Mouse (Mus musculus): Measurements from ENCODE around the gene Mpnd.

Mpnd gene

GRCm38 (mm10) chr17:55986030-55986961 lies 19.2 kb upstream of the Mpnd start, which contains the start of gene Fsd1:
TSS of gene Fsd1 (plus strand) at chr17:55986509.
- DNase-seq: peak; percentile 82

DNA sequence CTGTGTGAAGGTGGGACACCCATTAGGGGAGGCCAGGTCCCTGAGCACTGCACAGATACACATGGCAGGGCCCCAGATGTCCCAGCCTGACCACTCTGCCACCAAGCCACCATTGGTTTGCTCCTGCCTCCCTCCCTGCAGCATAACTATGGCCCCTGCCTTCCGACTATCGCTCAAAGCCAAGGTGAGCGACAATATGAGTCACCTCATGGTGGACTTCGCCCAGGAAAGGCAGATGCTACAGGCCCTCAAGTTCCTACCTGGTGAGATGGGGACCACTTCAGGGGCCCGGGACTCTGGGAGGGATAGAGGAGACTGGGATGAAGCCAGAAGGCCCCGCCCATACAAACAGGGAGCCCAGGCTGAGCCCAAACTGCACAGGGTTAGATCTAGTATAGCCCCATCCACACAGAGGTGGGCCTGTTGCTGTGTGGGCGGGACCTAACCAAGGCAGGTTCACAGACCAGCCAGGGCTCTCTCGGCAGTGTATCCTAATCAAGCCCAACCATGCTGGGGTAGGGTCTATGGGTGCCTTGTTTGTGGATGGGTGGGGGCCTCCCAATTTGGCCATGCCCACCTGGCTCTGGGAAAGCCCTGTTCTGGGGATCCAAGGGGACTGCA lies 15.1 kb upstream of the Mpnd start:
- DNase-seq: no peak

- DNase-seq: peak; percentile 56
These were observed 9.5 kb upstream of the Mpnd start for GRCm38 (mm10) chr17:55996007-55996406.

- no peak for DNase-seq
These were observed 5.6 kb upstream of the Mpnd start for GRCm38 (mm10) chr17:55999794-56000499.

- DNase-seq: no peak
These were observed 2.5 kb upstream of the Mpnd start for GRCm38 (mm10) chr17:56003000-56003399.

DNA sequence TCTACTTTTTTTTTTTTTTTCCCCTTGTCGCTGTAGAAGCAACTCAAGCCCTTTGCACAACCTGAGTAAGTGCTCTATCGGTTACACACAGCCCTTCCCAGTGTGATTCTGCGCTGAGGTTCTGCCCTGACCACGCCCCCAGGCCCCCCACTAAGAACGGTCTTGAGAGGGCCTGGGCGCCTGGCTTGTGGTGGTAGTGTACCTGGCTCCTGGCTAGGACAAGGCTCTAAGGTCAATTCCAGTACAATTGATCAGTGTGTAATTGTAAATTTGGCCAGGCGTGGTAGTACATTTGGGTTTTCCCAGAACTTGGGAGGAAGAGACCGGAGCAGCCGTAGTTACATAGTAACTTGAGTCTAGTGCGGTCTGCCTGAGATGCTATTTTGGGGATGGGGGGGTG lies 1.4 kb downstream of the Mpnd start:
- no peak for DNase-seq

DNA sequence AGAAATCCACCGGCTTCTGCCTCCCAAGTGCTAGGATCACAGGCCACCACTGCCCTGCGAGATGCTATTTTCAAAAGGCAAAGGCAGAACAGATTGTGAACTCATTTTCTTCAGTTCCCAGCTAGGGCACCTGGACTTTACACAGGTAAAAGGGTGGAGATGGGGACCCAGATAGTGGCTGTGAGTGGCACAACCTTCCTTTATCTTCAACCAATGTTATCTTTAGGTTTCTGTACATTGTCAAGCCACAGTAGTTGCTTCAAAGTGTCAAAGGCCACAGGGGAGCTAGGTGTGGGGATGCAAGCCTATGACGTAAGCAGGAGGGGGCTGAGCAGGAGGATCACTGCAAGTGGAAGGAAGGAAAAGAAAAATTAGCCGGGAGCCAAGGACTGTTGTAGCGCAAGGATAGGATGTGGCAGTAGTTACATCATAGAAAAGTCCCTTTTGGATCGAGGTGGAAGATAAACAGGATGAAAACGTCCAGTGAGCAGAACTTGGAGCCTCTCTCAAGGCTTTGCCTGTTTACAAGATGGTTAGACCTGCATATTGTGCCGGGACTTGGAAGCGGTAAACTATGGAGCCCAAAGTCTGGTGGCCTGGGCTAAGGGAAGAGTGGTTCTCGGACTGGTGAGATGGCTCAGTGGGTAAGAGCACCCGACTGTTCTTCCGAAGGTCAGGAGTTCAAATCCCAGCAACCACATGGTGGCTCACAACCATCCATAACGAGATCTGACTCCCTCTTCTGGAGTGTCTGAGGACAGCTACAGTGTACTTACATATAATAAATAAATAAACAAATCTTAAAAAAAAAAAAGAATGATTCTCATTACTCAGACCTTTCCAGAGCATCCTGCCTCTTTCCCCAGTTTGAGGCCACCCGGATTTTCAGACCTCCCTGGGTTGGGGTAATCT lies 2.2 kb downstream of the Mpnd start:
- no peak for DNase-seq

DNA sequence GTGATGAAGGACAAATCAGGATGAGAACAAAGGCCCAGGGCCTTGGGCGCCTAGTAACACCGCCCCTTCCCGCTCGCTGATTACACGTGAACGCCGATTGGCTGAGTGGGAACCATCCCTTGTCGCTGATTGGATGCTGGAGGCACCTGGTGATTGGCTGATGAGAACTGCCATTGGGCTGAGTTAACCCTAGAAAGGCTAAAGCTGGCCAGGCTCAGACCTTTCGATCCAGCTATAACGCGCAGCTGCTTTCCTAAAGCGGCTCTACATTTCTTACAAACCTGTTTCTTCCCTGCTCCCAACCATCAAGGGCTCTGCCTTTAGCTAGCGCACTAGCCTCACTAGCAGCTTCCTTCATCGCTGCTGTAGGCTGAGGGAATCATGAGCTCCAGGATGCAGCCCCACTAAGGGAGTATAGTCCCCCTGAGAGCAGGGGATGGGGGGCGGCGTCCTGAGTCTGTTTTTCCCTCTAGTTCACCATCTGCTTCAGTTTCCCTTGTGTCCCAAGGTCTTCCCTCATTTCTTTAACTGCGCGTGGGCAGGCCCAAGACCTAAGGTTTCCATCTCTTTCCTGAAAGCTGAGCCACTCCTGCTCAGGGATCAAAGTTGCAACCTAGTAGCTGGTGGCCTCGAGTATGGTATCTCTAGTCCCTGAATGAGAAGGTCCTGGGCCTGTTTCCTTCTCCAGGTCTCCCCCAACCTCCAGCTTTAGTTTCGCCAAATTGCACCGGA lies 3.0 kb downstream of the Mpnd start:
- DNase-seq: peak; percentile 95

DNA sequence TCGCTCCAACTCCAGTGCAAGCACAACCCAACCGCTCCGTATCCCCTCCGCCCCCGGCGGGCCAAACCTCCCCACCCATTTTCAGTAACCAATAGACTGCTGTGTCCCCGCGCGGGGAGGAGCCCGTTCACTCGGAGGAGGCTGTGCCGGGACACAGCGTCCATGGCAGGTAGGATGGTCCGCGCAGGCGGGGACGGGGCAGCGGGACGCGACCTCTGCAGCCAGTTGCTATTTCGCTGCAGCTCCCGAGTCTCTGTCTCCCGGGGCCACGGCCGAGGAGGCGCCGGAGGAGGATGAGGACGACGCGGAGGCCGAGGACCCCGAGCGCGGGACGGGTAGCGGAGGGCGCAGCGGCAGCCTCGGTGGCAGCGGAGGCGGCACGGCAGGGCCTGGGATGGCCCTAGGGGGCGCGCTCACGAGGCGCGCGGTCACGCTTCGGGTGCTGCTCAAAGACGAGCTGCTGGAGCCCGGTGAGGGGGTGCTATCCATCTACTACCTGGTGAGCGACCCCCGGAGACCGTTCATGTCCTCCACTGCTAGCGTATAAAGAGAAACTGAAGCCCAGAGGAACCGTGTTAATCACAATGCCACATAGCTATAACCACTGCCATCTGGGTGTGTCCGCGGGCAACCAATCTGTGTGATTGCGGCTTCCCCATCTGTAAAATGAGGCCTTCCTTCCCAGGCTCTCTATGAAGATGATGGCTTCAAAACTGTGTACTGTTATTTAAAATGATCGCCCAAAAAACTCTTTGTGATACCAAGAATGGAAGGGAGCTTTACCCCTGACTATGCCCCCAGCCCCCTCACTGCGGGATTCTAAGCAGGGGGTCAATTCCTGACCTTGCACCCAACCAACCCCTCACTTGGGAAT lies 3.8 kb downstream of the Mpnd start:
- peak; percentile 94 for DNase-seq

GRCm38 (mm10) chr17:56009962-56010240 lies 4.4 kb downstream of the Mpnd start:
- DNase-seq: no peak

DNA sequence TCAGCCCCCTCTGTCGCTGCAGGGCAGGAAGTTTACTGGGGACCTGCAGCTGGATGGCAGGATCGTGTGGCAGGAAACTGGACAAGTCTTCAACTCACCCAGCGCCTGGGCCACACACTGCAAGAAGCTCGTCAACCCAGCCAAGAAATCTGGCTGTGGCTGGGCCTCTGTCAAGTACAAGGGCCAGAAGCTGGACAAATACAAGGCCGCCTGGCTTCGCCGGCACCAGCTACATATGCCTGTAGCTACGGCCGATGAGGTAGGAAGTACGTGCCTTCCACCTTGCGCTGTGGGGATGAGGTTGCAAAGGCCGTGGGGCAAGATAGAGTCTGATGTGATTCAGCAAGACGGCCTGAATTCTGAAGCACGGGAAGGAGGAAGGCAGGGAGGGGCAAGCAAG lies 4.7 kb downstream of the Mpnd start:
- DNase-seq: no peak

- peak; percentile 86 for DNase-seq
These were observed 5.2 kb downstream of the Mpnd start for GRCm38 (mm10) chr17:56010681-56011080.

DNA sequence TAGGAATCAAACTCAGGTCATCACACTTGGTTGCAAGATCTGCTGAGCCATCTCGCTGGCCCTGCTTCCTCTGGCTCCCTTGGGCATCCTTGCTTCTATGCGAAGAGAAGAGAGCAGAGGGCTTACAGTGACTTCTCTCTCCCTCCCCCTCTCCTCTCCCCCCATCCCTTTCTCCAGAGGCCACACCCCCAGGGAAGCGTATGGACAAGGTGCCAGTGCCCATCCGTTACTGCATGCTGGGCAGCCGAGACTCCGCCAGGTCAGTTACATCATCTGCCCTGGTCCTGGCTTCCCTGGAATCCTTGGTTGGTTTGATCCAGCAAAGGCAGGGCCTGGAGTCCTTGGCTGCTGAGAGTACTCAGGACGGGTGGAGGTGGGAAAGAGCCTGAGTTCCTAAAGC lies 5.9 kb downstream of the Mpnd start:
- DNase-seq: no peak

DNA sequence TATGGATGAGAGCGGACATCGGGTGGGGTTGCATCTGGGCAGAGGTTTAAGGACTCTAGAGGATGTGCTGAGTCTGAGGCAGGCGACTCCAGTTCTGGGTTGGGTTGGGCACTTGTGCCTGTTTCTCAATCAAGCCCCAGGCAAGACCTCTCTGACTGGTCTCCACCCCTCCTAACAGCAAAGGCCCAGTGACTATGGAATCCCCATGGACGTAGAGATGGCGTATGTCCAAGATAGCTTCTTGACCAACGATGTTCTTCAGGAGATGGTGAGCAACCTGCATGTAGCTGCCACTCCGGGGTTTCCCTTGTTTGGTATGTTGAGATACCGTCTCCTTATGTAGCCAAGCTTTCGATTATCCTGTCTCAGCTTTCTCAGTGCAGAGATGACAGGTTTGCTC lies 9.8 kb downstream of the Mpnd start:
- DNase-seq: no peak

GRCm38 (mm10) chr17:56016382-56016781 lies 10.9 kb downstream of the Mpnd start:
- DNase-seq: no peak

DNA sequence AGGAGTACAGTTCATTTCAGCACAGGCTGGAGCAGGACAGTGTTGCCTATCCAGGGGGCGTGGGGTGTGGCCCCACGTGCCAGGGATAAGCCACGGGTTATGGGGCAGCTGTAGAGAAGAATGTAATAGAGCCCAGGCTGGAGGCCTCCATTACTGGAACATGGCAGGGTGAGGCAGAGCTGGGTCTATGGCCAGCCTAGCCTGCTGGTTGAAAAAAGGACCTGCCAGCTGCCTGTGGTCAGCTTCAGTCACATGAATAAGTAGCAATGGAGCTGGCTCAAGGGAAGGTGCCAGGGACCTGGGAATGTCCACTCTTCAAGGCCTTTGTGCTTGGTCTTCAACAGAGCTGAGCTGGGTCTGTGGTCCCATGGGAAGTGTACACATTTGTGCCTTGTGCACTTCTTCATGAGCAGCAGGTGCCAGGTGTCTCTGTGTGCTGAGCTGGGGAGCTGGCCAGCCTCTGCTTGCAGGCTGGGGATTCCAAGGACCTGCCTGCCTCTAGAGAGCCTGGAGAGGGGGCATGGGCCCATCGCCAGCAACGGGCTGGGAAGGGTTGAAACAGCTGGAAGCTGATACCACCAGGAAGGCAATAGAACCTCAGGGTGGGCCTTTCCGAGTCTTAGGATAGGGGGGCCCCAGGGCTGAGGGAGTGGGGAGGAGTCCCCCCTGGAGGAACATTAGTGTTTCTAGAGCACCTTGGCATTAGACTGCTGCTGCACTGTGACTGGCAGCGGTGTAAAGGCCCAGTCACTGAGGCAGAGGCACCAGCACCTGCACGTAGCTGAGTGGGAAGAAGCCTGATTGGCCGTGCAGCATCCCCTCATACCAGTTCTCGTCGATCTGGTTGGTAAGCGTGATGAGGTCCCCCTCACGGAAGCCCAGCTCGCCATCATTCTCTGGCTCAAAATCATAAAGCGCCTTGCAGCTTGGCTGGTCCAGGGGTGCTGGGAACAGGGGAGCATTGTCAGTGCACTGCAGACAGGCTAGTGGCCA lies 11.6 kb downstream of the Mpnd start:
- no peak for DNase-seq

- no peak for DNase-seq
These were observed 12.3 kb downstream of the Mpnd start for GRCm38 (mm10) chr17:56017848-56018247.

DNA sequence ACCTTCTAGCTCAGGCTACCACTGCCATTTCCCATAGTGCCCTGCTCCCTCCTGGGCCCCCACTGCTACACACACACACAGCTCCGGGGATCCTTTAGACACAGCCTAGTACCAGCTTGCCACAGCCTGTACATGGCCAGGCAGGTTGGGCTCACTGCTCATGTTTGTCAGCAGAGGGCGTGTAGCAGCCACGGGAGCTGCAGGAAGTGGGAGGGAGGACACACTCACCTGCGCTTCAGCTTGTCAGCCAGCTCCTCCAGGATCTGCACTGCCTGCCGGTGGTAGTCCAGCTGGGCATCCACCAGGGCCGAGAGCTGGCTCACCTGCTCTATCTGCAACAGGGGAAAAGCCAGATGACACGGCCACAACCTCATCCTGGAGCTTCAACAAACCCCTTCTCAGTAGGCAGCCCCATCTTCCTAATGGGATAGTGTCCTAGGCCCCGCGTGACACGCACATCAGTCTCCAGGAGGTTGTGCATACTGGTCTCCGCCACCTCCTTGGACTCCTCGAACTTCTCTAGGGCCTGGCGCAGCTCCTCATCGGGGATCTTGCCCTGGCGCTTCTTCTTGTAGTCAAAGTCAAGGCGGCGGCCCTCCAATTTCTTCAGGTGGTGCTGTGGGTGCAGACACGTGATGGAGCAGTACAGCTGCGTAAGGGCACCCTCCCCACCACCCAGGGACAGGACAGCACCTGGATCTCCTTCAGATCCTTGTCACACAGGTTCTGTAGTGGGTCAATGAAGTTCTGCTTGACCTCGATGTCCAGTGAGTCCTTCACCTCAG lies 13.0 kb downstream of the Mpnd start:
- DNase-seq: peak; percentile 76
